Mouse (Mus musculus): ENCODE data around the gene Cldn14.

Cldn14 gene

DNA sequence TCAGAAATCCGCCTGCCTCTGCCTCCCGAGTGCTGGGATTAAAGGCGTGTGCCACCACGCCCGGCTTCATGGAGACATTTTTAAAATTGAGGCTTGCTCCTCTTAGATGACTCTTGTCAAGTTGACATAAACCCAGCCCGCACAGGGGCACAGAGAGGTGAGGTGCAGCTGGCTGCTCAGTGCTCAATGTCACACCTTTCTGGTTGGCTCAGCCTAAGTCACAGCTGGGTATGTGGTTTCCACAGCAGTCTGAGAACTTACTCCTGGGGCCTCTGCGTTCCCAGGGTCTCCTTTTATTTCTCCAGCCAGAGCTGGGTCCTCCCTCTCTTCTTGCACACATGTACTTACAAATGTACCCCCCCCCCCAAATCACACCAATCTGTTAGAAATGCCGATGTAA, 100.4 kb downstream of the Cldn14 start:
- TF ChIP-seq NANOG (IDR thresholded peaks at IDR 0.05; ENCODE audit: borderline replicate concordance, low read length) = no peak
- TF ChIP-seq CTCF (conservative IDR thresholded peaks at IDR 0.05; ENCODE audit: low read length) = no peak
- no peak for TF ChIP-seq POU5F1 (IDR thresholded peaks at IDR 0.05; ENCODE audit: borderline replicate concordance, low read length)
- Histone ChIP-seq H3K9me3 (ENCODE audit: low read length) (no peaks in the 10 kb centered on the region), H3K4me1 (replicated peaks; ENCODE audit: low read depth, low read length) (peaks cover 89% of the 10 kb centered on the region), H3K27me3 (ENCODE audit: insufficient read depth, low read length) (no peaks in the 10 kb centered on the region), H3K36me3 (ENCODE audit: insufficient read depth, low read length) (peaks cover 33% of the 10 kb centered on the region), H3K4me3 (replicated peaks; ENCODE audit: low read length) (no peak overlapping the region)

DNA sequence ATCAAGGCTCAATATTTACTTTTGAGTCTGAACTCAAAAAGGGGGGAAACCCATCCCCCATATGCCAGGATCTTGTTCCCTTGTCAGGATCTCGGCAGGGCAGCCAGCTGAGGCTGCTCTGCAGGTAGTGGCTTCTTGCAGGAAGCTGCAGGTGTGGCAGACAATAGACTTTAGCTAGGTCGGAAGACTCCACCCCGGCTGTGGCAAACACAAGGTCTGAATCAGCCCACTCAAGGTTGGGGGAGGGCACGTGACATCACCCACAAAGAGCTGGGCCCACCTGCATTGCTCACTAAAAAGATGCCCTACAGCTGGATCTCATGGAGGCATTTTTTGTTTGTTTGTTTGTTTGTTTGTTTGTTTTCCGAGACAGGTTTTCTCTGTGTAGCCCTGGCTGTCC, 100.9 kb downstream of the Cldn14 start:
- H3K4me1 ChIP-seq (replicated peaks; ENCODE audit: low read depth, low read length) = peaks cover 90% of the 10 kb centered on the region
- no peaks in the 10 kb centered on the region for H3K9me3 ChIP-seq (ENCODE audit: low read length)
- no peaks in the 10 kb centered on the region for H3K27me3 ChIP-seq (ENCODE audit: insufficient read depth, low read length)
- H3K4me3 ChIP-seq (replicated peaks; ENCODE audit: low read length) = peak overlapping the region; percentile 72
- peaks cover 37% of the 10 kb centered on the region for H3K36me3 ChIP-seq (ENCODE audit: insufficient read depth, low read length)
- TF ChIP-seq CTCF (conservative IDR thresholded peaks at IDR 0.05; ENCODE audit: low read length) = no peak
- TF ChIP-seq NANOG (IDR thresholded peaks at IDR 0.05; ENCODE audit: borderline replicate concordance, low read length) = no peak
- TF ChIP-seq POU5F1 (IDR thresholded peaks at IDR 0.05; ENCODE audit: borderline replicate concordance, low read length) = no peak

DNA sequence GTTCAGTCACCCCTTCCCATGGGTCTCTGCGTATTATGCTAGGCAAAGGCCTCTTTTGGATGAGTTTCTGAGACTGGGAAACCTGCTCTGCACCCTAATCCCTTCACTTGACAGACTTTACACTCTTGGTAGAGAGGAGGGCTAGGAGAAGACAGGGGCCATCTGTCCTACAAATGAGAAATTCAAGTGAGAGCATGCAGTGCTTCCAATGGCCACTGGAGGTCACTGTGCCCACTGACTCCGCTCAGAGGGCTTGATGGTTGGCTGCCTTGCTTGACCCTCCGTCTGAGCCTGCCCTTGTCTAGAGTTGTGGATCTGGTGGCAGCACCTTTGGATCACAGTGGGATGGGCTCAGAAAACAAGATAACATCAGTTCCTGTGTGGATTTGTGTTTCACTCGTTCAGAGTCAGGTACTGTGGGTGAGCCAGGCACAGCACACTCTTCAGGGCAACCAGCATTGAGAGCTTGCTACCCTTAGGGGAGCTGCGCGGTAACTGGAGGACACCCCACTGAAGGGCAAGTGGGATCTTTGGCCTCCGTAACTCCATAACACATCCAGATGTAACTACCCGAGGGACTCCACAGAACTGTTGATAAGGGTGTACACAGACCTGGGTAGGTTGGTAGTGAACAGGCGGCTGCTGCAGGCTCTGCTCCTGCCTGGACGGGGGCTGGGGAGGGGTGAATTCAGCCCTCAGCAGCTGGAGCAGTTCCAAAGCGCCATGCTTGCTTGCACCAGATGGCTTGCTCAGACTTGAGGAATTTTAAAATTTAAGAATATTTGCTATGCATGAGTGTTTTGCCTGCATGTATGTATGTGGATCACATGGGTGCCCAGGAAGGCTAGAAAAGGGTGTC, 102.3 kb downstream of the Cldn14 start:
- Histone ChIP-seq H3K4me1 (replicated peaks; ENCODE audit: low read depth, low read length) (peaks cover 89% of the 10 kb centered on the region), H3K9me3 (ENCODE audit: low read length) (no peaks in the 10 kb centered on the region), H3K27me3 (ENCODE audit: insufficient read depth, low read length) (no peaks in the 10 kb centered on the region), H3K4me3 (replicated peaks; ENCODE audit: low read length) (peak overlapping the region; percentile 72), H3K36me3 (ENCODE audit: insufficient read depth, low read length) (peaks cover 51% of the 10 kb centered on the region)
- TF ChIP-seq POU5F1 (IDR thresholded peaks at IDR 0.05; ENCODE audit: borderline replicate concordance, low read length) = no peak
- TF ChIP-seq NANOG (IDR thresholded peaks at IDR 0.05; ENCODE audit: borderline replicate concordance, low read length) = no peak
- TF ChIP-seq CTCF (conservative IDR thresholded peaks at IDR 0.05; ENCODE audit: low read length) = peak; percentile 95

DNA sequence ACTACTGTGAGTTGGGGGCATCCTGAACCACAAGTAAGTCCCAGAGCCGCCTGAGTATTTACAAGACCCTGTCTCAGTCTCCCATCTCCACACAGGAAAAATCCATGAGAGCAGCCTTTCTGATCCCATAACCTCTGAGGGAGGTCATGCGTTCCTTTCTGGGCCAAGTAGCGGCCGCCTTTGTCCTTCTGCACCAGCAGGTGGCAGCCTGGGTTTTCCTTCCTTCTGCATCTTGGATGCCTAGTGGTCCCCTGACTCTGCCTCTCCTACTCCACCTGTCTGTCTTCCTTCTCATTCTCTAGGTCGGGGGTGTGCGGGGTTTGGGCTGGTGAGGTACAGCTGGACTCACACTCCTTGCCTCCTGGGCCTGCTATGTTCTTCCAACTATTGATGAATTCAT, 105.6 kb downstream of the Cldn14 start:
- peak; percentile 50 for TF ChIP-seq CTCF (conservative IDR thresholded peaks at IDR 0.05; ENCODE audit: low read length)
- no peak for TF ChIP-seq POU5F1 (IDR thresholded peaks at IDR 0.05; ENCODE audit: borderline replicate concordance, low read length)
- Histone ChIP-seq H3K4me3 (replicated peaks; ENCODE audit: low read length) (peak overlapping the region; percentile 49; the same call in 1 of the 2 replicates), H3K4me1 (replicated peaks; ENCODE audit: low read depth, low read length) (peaks cover 64% of the 10 kb centered on the region), H3K9me3 (ENCODE audit: low read length) (no peaks in the 10 kb centered on the region), H3K36me3 (ENCODE audit: insufficient read depth, low read length) (peaks cover 83% of the 10 kb centered on the region), H3K27me3 (ENCODE audit: insufficient read depth, low read length) (no peaks in the 10 kb centered on the region)

DNA sequence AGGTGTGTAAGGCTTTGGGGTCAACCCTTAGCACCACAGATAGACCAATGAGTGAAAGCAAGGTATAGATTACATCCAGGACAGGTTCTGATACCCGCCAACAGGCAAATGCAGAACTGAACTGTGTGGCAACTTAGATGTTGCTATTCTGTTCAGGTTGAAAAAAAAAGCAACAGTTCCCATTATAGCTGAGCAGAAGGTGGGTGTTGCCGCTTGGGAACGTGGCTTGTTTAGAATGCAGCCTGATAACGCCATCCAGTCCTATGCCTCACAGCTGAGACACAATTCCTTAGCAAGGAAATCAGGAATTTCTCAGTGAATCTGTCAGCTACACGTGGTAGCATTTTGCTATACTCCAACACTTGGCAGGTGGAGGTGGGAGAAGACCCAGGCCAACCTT, 115.4 kb downstream of the Cldn14 start:
- H3K4me3 ChIP-seq (replicated peaks; ENCODE audit: low read length) = no peak overlapping the region
- H3K4me1 ChIP-seq (replicated peaks; ENCODE audit: low read depth, low read length) = peaks cover 36% of the 10 kb centered on the region
- no peak for TF ChIP-seq NANOG (IDR thresholded peaks at IDR 0.05; ENCODE audit: borderline replicate concordance, low read length)
- no peak for TF ChIP-seq CTCF (conservative IDR thresholded peaks at IDR 0.05; ENCODE audit: low read length)
- TF ChIP-seq POU5F1 (IDR thresholded peaks at IDR 0.05; ENCODE audit: borderline replicate concordance, low read length) = no peak
- peaks cover 85% of the 10 kb centered on the region for H3K36me3 ChIP-seq (ENCODE audit: insufficient read depth, low read length)
- no peaks in the 10 kb centered on the region for H3K27me3 ChIP-seq (ENCODE audit: insufficient read depth, low read length)
- no peaks in the 10 kb centered on the region for H3K9me3 ChIP-seq (ENCODE audit: low read length)

DNA sequence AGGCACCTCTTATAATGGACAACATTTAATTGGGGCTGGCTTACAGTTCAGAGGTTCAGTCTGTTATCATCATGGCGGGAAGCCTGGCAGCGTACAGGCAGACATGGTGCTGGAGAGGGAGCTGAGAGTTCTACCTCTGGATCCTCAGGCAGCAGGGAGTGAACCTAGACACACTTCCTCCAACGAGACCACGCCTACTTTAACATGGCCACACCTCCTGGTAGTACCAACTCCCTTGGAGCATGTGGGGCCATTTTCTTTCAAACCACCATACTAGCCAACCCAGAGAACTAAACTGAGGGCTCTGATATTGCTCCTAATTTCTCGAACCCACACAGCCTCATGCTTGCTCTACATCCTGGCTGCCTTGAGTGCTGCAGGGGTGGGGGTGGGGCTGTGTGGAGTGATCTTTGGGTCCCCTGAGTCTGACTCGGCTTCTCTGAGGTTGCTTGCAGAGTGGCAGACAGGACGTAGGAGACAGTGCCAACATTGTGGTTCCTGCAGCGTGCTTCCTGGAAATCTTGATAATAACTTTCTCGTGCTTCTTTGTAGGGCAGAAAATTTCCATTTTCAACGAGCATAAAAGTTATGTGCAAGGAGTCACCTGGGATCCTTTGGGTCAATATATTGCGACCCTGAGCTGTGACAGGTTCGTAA, 117.6 kb downstream of the Cldn14 start:
- Histone ChIP-seq H3K4me1 (replicated peaks; ENCODE audit: low read depth, low read length) (peaks cover 48% of the 10 kb centered on the region), H3K27me3 (ENCODE audit: insufficient read depth, low read length) (no peaks in the 10 kb centered on the region), H3K36me3 (ENCODE audit: insufficient read depth, low read length) (peaks cover 100% of the 10 kb centered on the region), H3K4me3 (replicated peaks; ENCODE audit: low read length) (peak overlapping the region; percentile 48; the same call in 1 of the 2 replicates), H3K9me3 (ENCODE audit: low read length) (no peaks in the 10 kb centered on the region)
- TF ChIP-seq POU5F1 (IDR thresholded peaks at IDR 0.05; ENCODE audit: borderline replicate concordance, low read length) (no peak), NANOG (IDR thresholded peaks at IDR 0.05; ENCODE audit: borderline replicate concordance, low read length) (no peak), CTCF (conservative IDR thresholded peaks at IDR 0.05; ENCODE audit: low read length) (no peak)

DNA sequence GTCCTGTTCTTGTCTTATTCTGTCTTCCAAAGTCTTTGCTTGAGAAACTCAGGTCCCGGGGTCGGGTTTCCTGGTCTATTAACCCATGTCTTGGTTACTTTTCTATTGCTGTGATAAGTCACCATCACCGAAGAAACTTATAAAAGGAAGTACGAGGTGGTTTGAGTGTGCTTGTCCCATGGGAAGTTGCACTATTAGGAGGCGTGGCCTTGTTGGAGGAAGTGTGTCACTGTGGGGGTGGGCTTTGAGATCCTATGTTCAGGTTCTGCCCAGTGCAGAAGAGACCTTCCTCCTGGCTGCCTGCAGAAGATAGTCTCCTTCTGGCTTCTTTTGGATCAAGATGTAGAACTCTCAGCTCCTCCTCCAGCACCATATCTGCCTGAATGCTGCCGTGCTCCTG, 120.2 kb downstream of the Cldn14 start:
- peaks cover 67% of the 10 kb centered on the region for H3K4me1 ChIP-seq (replicated peaks; ENCODE audit: low read depth, low read length)
- no peaks in the 10 kb centered on the region for H3K9me3 ChIP-seq (ENCODE audit: low read length)
- no peak overlapping the region for H3K4me3 ChIP-seq (replicated peaks; ENCODE audit: low read length)
- peaks cover 86% of the 10 kb centered on the region for H3K36me3 ChIP-seq (ENCODE audit: insufficient read depth, low read length)
- no peak for TF ChIP-seq CTCF (conservative IDR thresholded peaks at IDR 0.05; ENCODE audit: low read length)
- TF ChIP-seq POU5F1 (IDR thresholded peaks at IDR 0.05; ENCODE audit: borderline replicate concordance, low read length) = no peak
- no peak for TF ChIP-seq NANOG (IDR thresholded peaks at IDR 0.05; ENCODE audit: borderline replicate concordance, low read length)
- H3K27me3 ChIP-seq (ENCODE audit: insufficient read depth, low read length) = no peaks in the 10 kb centered on the region

DNA sequence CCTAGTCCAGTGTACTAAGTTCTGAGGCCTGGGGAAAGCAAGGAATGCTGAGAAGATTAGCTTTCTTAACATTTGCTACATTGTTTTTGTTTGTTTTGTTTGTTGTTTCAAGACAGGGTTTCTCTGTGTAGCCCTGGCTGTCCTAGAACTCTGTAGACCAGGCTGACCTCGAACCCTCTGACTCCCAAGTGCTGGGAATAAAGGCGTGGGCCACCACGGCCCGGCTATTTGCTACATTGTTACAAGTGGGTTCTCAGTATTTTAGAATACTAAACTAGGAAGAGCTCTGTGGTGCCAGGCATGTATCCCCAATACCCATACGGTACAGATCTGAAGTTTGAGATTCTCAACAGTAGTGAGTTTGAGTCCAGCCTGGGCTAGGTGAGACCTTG, 123.9 kb downstream of the Cldn14 start:
- H3K4me1 ChIP-seq (replicated peaks; ENCODE audit: low read depth, low read length) = peaks cover 63% of the 10 kb centered on the region
- TF ChIP-seq POU5F1 (IDR thresholded peaks at IDR 0.05; ENCODE audit: borderline replicate concordance, low read length) = no peak
- TF ChIP-seq CTCF (conservative IDR thresholded peaks at IDR 0.05; ENCODE audit: low read length) = no peak
- no peak for TF ChIP-seq NANOG (IDR thresholded peaks at IDR 0.05; ENCODE audit: borderline replicate concordance, low read length)
- peaks cover 49% of the 10 kb centered on the region for H3K36me3 ChIP-seq (ENCODE audit: insufficient read depth, low read length)
- H3K9me3 ChIP-seq (ENCODE audit: low read length) = no peaks in the 10 kb centered on the region
- no peaks in the 10 kb centered on the region for H3K27me3 ChIP-seq (ENCODE audit: insufficient read depth, low read length)
- H3K4me3 ChIP-seq (replicated peaks; ENCODE audit: low read length) = peak overlapping the region; percentile 97

Measured in E14TG2a.4 (cell line).